Mouse (Mus musculus) layer of hippocampus, postnatal 36 days (tissue): Measurements from ENCODE around the gene Mvp. TPM values are rescaled to one million over a fixed set of nuclear protein-coding genes. Genes with fewer than 3 reads are reported as not detected.

Experiments
- DNase-seq, 2 experiments: peaks; one replicate each; pipeline ENCODE4 v3.0.0; 2022
- microRNA-seq, 2 experiments: library from miRNA; unstranded; fragments of <30 nt; microRNA quantifications; one replicate each; pipeline ENCODE4 v1.2.0; 2021
- total RNA-seq, 2 experiments: library from RNA; stranded (reverse); gene quantifications; 2 replicates each; pipeline ENCODE4 v1.2.3; 2021

Mvp gene
- total RNA-seq, 2 experiments from 2014 or later: 7.2 to 8.4 TPM

- peak; percentile 79 to 82 for DNase-seq
These were observed 64.4 kb downstream of the Mvp start, which contains the start of gene Sez6l2 for GRCm38 (mm10) chr7:126949793-126950646. Gene Sez6l2 (plus strand): TSS chr7:126950563.

- peak; percentile 65 to 72 for DNase-seq
These were observed 65.0 kb downstream of the Mvp start, which contains the start of gene Asphd1 for GRCm38 (mm10) chr7:126949403-126949792. Gene Asphd1 (minus strand): TSS chr7:126949582.

- DNase-seq: no peak
These were observed 65.8 kb downstream of the Mvp start for GRCm38 (mm10) chr7:126948626-126949025.

- DNase-seq: no peak
These were observed 67.9 kb downstream of the Mvp start for GRCm38 (mm10) chr7:126946530-126946929.

GRCm38 (mm10) chr7:126941801-126942200 is 72.6 kb downstream of the Mvp start:
- DNase-seq: no peak

- DNase-seq: no peak
These were observed 73.2 kb downstream of the Mvp start for GRCm38 (mm10) chr7:126941171-126941570.

Small RNAs within 50 kb of the gene (microRNA-seq; reads per million reads assigned to microRNA genes)
- gene Gm44343: 0 reads per million in 2 experiments

Other genes with a start within 250 kb of the Mvp start
- 1 to 10 TPM; 2.5 to 5.1 TPM for gene Gdpd3, start 248.3 kb downstream of the Mvp start, total RNA-seq
- 100 to 1,000 TPM; 278 to 291 TPM for gene Ypel3, start 237.7 kb downstream of the Mvp start, total RNA-seq
- 1 to 10 TPM in 1 of 2 experiments, under 1 TPM in 1; 0.75 to 1.1 TPM for gene Tbx6, start 233.1 kb downstream of the Mvp start, total RNA-seq
- gene Ppp4c, start 222.1 kb downstream of the Mvp start, total RNA-seq: 10 to 100 TPM; 54.3 to 59.5 TPM
- 10 to 100 TPM; 75.1 to 83.3 TPM for gene Fam57b, start 217.0 kb downstream of the Mvp start, total RNA-seq
- gene 4930451I11Rik, start 183.0 kb downstream of the Mvp start, total RNA-seq: not detected
- gene Doc2a, start 167.2 kb downstream of the Mvp start, total RNA-seq: 10 to 100 TPM; 16.1 to 17.7 TPM
- gene Hirip3, start 152.6 kb downstream of the Mvp start, total RNA-seq: 10 to 100 TPM; 29.5 to 32.0 TPM
- 10 to 100 TPM; 53.5 to 56.0 TPM for gene Ino80e, start 152.2 kb downstream of the Mvp start, total RNA-seq
- 100 to 1,000 TPM; 151 to 165 TPM for gene Taok2, start 129.9 kb downstream of the Mvp start, total RNA-seq
- 10 to 100 TPM; 23.2 to 23.8 TPM for gene Tmem219, start 91.7 kb downstream of the Mvp start, total RNA-seq
- 100 to 1,000 TPM; 161 to 171 TPM for gene Kctd13, start 85.7 kb downstream of the Mvp start, total RNA-seq
- gene Asphd1, start 65.0 kb downstream of the Mvp start, total RNA-seq: 10 to 100 TPM; 34.1 to 35.4 TPM
- gene Sez6l2, start 64.1 kb downstream of the Mvp start, total RNA-seq: 100 to 1,000 TPM; 427 to 447 TPM
- gene Cdipt, start 38.7 kb downstream of the Mvp start, total RNA-seq: 100 to 1,000 TPM; 159 to 164 TPM
- under 1 TPM in 1 of 2 experiments, not detected in 1; 0.35 TPM for gene Cdiptos, start 38.5 kb downstream of the Mvp start, total RNA-seq
- gene Pagr1b, start 1.9 kb upstream of the Mvp start, total RNA-seq: under 1 TPM in 1 of 2 experiments, not detected in 1; 0.90 TPM
- 10 to 100 TPM; 10.4 to 16.2 TPM for gene Pagr1a, start 2.7 kb upstream of the Mvp start, total RNA-seq
- gene Gm42742, start 6.5 kb upstream of the Mvp start, total RNA-seq: 10 to 100 TPM; 68.6 to 82.2 TPM
- gene Prrt2, start 6.6 kb upstream of the Mvp start, total RNA-seq: 100 to 1,000 TPM; 229 to 233 TPM
- gene Maz, start 12.4 kb upstream of the Mvp start, total RNA-seq: 100 to 1,000 TPM; 258 to 261 TPM
- gene Kif22, start 27.9 kb upstream of the Mvp start, total RNA-seq: 1 to 10 TPM; 6.9 to 7.3 TPM
- not detected for gene Zg16, start 72.7 kb upstream of the Mvp start, total RNA-seq
- gene AI467606, start 76.7 kb upstream of the Mvp start, total RNA-seq: 1 to 10 TPM in 1 of 2 experiments, under 1 TPM in 1; 0.92 to 1.1 TPM
- under 1 TPM; 0.32 to 0.66 TPM for gene Qprt, start 107.6 kb upstream of the Mvp start, total RNA-seq
- gene Spn, start 123.2 kb upstream of the Mvp start, total RNA-seq: under 1 TPM; 0.50 to 0.73 TPM
- 10 to 100 TPM; 93.9 to 95.1 TPM for gene Cd2bp2, start 181.4 kb upstream of the Mvp start, total RNA-seq
- gene Tbc1d10b, start 193.8 kb upstream of the Mvp start, total RNA-seq: 100 to 1,000 TPM; 107 to 108 TPM
- gene Mylpf, start 194.3 kb upstream of the Mvp start, total RNA-seq: 1 to 10 TPM in 1 of 2 experiments, not detected in 1; 1.1 TPM
- 10 to 100 TPM; 21.0 TPM for gene Zfp553, start 218.4 kb upstream of the Mvp start, total RNA-seq
- 1 to 10 TPM; 5.2 to 5.4 TPM for gene Sept1, start 218.5 kb upstream of the Mvp start, total RNA-seq
- 10 to 100 TPM; 69.3 to 74.9 TPM for gene Zfp771, start 229.7 kb upstream of the Mvp start, total RNA-seq
- 10 to 100 TPM; 21.0 to 21.9 TPM for gene Dctpp1, start 246.1 kb upstream of the Mvp start, total RNA-seq